Mouse (Mus musculus) gonadal fat pad, adult 2 months (tissue): ENCODE results near the gene Fam98b. TPM values are rescaled to one million over a fixed set of nuclear protein-coding genes. Genes with fewer than 3 reads are reported as not detected.

Experiments used
- DNase-seq: peaks from one replicate; pipeline ENCODE4 v3.0.0-alpha.2; 2012; ENCODE audit warnings: low read depth
- polyA plus RNA-seq: library from polyadenylated mRNA; depleted of rRNA; stranded (reverse); fragments of >200 nt; gene quantifications from 2 replicates; pipeline ENCODE4 v1.2.3, GENCODE M21; 2012; rRNA removed

Fam98b gene
- polyA plus RNA-seq, result 5.4 and 7.6 TPM in 2 replicates

DNA sequence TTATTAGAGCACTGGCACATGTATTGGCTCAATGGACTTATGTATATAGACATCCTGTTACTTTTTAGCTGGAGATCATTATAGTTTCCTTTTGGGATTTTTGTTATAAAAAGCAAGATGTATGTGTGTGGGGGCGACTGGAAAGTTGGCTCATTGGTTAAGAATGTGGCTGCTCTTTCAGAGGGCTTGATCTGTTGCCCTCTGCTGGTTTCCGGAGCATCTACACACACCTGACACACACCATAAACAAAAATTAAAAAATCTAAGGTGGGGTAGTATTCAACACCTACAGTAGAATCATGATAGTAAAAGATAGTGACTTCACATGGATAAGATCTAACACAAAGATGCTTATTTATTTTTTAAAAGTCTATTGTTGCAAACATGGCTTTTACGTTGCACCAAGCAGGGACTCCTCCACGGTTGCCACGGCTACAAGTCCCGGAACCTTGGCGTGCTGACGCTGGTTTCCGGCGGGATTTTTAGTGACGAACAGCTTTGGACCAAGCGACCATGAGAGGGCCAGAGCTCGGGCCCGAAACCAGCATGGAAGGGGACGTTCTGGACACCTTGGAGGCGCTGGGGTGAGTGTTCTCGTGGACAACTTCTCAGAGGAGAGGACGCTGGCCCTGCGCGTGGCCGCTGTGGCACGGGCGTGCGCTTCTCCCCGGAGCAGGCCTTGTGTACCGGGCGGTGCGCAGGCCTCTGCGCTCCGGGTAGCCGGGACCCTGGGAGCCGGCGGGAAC lies at the start of gene Fam98b:
Gene Fam98b (plus strand): TSS at position 485 of the 746 bp plus-strand sequence.
- peak; percentile 72 for DNase-seq

DNA sequence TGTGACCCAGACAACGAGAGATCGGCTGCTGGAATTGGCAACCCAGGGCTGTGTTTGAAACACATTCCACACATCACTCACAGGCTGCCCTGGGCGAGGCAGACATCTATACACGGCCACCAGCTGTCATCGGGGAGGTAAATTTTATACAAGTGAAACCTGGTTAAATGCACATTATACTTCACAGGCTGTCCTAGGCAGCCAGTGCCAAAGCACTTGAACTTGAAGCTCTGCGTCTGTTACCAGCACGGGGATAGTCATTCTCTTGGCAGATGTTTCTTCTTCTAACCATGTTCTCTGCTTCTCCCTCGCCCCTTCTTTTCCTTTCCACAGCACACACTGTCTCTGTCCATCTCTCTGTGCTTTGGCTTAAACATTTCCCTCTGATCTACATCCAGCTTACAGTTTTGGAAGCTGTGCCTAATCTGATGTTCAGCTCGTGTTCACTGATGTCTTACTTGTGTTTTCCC lies 48.6 kb upstream of the Fam98b start:
- no peak for DNase-seq

DNA sequence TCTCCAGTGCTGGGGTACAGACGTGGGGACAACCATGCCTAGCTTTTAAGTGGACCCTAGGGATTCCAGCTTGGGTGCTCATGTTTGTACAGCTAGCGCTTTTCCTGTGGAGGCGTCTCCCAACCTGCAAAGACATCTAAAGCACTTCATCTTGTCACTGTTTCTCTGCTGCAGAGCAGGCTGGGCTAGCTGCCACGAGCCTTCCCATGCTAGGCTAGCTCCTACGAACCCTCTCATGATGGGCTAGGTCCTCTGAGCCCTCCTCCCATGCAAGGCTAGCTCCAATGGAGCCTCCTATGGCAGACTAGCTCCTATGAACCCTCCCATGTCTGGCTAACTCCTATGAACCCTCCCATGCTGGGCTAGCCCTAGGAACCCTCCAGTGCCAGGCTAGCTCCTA lies 46.2 kb upstream of the Fam98b start:
- no peak for DNase-seq

DNA sequence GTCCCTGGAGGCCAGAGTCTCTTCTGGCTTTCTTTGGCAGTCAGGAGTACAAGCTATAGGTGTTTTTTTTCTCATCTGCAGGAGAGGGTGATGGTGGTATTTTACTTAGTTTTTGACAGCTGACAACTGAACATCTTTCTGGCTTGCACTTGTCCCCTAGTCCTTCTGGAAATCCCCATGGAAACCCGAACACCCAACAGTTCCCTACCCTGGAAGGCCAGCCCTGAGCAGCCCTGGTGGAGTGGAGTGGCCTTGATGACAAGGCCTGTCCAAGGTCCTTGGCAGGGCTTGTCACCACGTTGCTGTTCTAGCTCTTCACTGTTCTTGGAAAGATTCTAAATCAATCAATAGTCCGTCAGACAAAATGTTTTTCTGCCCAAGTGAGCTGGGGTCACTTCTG lies 45.0 kb upstream of the Fam98b start:
- DNase-seq, result no peak

DNA sequence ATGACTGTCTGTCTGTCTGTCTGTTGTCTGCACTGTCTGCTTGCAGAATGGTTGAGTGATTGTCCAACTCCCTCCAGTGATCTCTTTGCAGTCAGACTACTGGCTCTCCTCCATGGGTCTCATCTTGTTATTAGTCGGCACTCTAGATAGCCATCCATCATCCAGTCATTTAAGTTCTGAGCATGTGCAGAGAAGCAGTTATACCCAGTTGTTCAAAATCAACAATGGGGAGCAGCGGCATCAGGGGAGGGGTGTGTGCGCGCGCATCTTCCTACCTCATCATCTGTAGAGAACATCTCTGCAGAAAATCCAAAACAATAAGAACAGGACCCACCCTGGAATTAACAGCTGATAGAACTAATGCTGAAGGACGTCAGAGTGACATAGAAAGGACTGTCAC lies 44.5 kb upstream of the Fam98b start:
- no peak for DNase-seq

DNA sequence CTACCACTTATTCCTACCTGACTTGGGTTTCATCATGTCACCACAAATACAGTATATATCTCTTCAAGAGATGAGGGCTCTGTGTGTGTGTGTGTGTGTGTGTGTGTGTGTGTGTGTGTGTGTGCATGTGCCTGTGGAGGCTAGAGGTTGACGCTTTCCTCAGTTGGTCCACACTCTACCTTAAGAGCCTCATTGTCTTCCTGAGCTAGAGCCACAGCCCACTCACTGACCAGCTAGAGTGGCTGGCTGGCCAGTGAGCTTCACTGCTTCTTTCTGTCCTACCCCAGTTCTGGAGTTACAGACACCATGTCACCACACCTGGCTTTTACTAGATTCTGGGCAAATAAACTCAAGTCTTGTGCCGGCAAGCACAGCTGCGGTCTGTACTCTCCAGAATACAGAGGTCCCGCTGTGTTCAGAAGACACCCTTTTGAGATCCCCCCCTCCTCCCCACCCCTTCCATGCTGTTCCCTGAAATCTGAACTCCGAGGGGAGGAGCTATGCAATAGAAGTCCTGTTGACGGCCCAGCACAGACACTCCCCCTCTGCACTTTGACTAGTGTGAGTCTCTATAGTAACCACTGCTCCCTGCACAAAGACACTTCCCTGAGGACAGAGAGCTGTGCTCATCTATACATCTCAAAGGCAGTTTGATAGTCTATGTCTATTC lies 39.0 kb upstream of the Fam98b start:
- DNase-seq, result no peak

DNA sequence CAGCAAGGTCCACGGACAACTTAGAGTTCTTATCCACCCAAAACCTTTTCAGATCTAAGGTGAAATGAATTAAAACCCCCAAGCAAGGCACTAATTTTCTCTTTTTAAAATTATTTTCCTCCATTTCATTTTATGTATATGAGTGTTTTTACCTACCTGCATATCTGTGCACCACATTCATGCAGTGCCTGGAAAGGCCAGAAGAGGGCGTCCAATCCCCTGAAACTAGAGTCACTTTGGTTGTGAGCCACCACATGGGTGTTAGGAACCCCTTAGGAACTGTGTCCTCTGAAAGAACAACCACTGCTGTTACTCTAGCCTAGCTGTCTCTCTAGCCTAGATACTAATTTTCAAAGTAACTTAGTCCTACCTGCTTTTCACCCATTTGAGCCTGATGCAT lies 33.4 kb upstream of the Fam98b start:
- no peak for DNase-seq

DNA sequence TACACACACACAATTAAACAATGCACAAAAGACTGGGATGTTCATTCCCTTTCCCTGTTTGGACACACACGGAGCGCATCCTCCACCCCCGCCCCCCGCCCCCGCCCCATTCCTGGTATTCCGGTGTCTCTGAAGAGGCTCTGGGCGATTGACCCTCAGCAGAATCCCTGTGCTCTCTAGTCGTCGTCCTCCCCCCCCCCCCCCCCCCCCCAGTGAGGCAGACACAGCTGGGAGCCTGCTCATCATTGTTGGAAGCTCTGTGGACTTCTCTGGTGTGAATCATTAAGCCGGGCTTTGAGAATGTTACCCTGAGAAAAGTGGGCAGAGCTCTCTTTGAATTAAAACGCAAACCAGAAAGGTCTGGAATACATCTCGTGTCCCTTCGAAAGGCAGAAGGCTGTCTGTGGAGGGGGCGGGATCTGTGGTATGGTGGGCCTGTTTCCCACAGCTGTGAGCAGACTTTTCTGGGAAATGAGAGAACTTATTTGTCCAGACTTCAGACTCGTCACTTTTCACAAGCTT lies 31.8 kb upstream of the Fam98b start:
- no peak for DNase-seq

DNA sequence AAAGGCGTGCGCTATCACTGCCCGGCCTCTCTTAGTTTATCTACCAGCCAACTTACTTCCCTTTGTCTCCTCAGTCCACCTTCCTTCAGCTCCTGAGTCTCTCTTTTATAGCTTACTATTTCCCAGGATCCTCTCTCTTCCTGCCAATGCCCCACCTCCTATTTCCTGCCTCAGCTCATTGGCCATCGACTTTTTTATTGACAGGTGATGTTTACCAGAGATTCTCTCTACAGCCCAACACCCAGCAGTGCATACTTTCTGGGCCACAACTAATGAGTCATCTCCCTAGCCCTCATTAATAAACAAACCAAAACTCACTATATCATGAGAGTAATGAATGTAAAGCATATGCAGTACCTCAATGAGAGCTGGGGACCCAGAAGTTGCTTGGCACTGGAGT lies 30.0 kb upstream of the Fam98b start:
- DNase-seq, result no peak

DNA sequence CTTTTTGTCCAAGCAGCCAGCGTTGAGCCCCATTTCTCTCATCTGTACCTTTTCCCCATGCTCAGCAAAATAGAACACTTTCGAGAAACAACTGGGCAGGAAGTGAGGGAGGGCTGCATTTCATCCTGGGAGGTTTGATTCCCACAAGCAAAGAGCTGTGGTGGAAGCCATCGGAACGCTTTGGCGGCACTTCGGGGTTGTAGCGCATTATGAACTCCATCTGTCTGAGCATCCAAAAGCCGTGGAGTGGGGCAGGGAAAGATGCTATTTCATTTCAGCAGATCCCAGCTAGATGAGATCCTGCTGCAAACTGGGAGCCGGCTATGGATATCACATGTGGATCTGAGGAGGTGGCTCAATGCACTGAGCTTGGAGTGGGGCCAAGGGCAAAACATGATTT lies 26.9 kb upstream of the Fam98b start:
- no peak for DNase-seq

DNA sequence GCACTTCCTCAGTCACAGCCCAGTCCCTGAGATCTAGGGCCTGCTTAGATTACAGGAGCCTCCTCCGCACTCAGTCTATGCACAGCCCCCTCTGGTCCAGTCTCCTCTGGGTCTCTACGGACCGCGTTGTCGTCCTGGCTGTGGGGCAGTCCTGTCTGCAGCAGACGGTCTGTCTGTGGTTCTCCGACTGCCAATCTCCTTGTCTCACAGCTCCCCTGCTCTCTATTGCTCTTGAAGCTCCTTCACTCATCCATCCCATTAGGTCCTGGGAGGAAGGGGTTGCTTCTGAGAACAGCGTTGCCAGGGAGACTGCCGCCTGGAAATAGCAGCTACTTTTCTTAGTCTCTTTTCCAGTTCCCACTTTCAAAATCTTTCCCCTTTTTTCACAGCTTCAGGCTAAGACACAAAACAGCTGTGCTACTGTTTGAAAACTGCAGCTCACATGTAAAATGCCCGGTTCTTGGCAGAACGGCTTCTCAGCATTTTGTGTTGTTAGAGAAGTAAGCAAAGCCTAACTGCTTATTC lies 20.9 kb upstream of the Fam98b start:
- DNase-seq, result no peak

DNA sequence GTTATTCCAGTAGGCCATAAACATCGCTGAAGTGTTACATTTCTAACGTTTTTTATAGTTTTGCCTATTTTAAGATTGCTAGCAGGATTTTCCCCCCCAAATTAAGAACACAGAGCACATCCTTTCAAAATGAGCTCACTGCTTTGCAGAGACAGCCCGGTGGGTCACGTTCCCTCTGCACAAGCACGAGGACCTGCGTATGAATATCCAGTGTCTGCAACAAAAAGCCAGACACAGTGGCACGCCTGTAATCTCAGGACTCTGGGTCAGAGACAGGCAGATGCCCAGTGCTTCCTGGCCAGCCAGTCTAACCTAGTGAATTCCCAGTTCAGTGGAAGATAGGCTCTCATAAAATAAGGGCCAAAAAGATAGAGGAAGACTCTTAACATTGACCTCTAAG lies 19.3 kb upstream of the Fam98b start:
- DNase-seq, result no peak

DNA sequence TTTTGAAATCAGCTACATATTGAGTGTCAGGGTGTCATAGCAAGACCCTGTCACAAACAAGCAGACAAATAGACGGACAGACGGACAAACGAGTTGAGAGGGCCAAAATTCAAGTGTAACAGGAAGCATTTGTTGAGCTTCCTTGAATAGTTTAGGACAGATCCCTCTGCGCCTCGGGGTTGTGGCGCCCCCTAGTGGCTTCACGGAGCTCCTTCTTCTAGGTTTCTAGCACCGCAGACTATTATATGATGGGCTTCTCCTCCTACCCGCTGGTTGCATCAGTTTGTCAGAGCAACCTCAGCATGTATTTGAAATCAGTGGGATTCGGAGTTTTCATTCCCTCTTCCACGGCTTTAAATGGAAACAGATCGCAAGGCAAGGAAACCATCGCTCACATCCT lies 18.3 kb upstream of the Fam98b start:
- DNase-seq, result no peak

DNA sequence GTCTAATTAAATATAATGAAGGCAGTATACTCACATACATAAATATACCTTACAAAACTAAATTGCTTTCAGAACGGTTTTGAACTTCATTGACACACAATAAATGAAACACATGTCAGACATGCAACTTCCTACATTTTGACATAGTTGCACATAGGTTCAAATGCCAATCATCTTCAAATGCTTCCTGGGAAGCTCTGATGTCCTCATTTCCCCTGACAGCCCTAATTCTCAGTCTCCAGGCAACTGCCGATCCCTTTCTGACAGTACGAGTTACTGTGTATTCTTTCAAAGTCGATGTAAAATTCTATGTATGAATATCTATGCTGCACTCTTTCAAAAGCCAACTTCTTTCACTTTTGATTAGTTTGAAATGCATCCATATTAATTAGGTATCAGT lies 7.6 kb upstream of the Fam98b start:
- no peak for DNase-seq

DNA sequence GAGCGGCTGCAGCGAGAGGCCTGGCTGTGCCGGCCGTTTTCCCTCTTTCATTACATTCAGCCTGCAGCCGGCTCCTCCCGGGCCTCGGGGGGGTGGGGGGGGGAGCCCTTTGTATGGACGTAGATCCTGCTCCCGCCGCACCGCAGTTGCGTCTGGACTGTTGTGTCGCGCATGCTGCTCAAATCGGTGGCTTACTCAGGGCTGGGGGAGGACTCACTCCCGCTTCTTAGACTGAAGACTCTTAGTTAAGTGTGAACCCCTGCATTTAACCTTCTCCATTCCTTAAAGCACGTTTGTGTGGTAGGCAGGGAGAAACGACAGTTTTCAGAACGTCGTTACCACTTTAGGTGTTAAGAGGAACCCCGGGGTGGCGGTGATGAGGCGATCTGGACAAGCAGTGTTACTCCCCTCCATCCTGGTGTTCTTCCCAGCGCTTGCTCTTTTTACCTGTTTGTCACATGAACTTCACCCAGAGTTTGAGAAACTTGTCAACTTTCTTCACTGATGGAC lies 517 bp downstream of the Fam98b start:
- no peak for DNase-seq

DNA sequence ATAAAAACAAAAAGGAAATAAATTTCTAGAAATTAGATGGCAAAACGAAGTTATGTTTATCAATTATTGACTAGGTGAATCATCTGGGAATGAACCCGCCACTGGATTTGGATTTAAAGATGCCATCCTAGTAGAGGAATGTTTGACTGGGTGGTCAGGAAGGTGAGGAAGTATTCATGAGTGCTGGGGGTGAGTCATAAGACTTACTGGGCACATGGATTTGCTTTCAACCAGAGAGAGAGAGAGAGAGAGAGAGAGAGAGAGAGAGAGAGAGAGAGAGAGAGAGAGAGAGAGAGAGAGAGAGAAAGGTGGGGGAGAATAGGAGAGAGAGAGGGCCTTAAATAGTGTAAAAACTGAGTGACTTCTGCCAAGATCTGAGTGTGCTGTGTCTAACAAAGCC lies 5.9 kb downstream of the Fam98b start:
- DNase-seq, result no peak

DNA sequence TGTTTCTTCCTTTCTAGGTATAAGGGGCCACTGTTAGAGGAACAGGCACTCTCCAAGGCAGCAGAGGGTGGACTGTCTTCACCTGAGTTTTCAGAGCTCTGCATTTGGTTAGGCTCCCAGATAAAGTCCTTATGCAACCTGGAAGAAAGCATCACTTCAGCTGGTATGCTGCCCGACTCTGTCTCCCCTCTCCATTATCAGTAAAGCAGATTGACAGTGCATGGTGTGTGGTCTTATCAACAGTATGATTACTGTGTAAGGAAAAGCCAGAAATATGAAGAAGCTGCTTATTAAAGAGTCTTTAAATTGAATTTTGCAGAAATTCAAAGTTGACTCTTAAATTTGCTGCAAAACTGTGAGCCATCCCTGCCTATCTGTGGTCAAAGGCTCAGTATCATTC lies 8.1 kb downstream of the Fam98b start:
- DNase-seq, result no peak

DNA sequence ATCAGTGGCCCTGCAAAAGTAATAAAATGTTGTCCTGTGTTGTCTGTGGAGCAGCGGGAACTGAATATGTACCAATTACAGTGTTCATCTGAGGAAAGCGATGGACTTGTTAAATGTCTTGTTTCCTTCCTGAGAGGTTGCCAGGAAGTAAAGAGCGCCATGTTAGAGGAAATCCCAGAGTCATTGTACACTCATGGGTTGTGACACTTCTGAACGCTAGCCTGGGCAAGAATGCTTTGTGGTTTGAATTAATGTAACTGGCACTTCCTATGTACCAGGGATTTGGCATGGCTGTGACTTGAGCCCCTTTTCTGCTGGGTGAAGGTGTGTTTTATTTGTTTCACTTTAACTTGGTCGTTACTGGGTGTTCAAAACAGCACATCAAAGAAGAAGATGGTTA lies 12.6 kb downstream of the Fam98b start:
- DNase-seq, result no peak

DNA sequence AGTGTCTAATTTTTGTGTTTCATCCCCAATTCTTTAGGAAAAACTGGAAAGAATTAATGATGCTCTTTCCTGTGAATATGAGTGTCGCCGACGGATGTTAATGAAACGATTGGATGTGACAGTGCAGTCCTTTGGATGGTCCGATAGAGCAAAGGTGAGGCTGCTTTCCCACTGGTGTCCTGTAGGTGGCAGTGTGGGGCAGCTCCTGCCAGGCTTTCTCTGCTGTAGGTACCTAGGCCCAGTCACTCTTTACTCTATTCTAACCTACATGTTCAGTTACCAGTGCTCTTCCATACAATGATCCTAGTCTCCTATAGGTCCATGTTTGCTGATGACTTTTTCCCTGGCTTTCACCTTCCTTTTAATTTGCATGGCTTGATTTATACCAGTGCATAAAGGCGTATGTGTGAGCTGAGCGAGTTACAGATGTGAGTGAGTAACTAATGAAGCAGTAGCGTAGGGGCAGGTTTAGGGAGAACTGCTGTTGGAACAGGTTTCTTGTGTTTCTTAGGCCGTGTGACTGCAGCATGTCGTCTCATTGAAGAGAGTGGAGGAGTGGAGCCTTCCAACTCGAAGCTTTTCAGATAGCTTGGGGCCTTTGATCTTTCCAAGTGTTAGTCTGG lies 14.4 kb downstream of the Fam98b start:
- DNase-seq, result peak; percentile 1

DNA sequence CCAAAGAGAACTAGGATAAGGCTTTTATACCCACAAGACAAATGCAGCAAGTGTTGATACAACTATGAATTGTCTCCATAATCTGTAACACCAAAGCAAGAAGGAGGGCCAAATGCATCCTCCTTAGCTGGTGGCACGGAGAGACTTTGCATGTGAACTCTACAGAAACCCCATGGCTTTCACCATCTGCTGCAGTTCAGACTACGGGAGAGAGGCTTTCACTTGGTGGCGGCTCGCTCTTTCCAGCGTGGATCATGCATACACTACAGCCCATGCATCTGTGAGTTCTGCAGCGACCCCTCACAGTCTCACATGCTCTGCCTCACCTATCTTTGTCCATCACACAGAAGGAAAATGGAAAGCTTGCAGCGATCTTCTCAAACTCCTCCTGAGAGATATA lies 38.8 kb downstream of the Fam98b start:
- no peak for DNase-seq

DNA sequence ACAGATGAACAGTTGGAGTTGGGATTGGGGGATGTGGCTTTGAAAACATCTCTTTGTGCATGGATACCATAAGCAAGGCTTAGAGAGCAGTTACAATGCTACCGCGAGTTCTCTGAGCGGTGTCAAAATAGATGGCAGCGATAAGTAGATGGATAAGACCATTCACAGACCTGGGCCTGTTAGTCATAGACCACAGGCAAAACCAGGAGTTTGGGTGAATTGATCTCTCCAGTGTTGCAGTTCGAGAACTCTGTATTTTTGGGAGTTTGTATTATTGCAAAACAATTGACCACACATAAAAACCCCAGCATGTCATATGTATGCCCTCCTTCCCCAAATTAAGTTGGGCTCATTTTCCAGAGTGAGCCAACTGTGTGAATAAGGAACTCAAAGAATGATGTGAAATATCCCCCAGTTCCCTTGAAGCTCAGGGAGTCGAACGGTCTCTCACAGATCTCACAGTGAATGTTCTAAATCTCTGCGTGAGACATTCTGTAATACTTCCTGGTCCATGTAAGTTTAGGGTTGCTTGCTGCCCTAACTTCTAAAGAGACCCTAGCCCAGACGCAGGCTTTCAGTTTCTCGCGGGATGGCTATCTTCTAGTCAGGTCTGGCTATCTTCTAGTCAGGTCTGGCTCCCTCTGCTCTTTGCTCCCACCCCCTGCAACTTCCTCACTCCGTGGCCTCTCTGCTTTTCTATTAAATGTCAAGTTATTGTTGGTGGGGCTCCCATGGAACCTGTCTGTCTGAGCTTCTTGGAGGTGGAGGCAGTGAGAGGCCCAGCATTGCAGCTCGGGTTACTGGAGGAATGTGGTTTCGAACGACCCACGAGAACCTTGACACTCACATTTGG lies 50.3 kb downstream of the Fam98b start:
- no peak for DNase-seq
